Mouse (Mus musculus) gastrocnemius, postnatal 10 days (tissue): ENCODE measurements around the gene Lrrc63. TPM values are rescaled to one million over a fixed set of nuclear protein-coding genes. Genes with fewer than 3 reads are reported as not detected.

Source experiments
- DNase-seq: peaks from one replicate; pipeline ENCODE4 v3.0.0; 2021; ENCODE audit warnings: mixed read lengths
- total RNA-seq, 2 experiments: library from RNA; stranded (reverse); gene quantifications; 2 replicates each; pipeline ENCODE4 v1.2.3; 2021

Gene Lrrc63
- total RNA-seq, 2 experiments from 2014 or later, result not detected

DNA sequence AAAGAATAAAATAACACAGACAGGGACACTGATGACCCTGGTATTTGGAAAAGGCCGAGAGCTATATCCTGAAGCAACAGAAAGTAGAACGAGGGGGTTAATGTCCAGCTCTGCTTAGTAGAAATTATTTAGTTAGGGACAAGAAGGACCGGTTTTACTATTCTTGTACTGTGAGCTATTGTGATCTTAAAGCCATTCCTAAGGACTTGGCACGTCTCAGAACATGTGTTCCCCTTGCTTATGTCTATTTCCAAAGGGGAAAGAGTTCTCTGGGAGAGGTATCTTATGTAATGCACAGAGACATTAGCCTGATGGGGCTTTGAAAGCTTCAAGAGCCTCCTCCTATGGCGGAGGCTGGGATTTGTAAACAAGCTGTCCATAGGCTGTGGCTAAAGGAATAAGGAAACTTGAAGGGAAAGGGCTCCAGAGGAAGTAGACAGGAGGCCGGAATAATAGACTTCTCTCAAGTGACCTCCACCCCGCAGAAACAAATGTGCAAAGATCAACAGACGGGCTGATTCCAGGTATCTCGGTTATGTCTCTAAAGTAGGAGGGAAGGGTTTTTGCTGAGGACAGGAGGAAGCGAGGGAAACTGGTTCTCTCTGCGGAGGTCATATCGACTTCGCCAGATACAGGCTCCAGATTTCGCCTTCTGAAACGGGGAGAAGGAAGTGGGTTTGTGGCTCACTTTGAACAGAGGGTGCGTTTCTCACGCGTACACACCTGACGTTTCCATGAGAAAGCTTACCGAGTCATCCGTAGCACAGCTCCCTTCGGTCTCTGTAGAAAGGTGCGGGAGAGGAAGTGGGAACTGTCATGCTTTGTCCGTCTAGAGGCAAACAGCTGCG lies 5.7 kb upstream of the Lrrc63 start:
- no peak for DNase-seq

DNA sequence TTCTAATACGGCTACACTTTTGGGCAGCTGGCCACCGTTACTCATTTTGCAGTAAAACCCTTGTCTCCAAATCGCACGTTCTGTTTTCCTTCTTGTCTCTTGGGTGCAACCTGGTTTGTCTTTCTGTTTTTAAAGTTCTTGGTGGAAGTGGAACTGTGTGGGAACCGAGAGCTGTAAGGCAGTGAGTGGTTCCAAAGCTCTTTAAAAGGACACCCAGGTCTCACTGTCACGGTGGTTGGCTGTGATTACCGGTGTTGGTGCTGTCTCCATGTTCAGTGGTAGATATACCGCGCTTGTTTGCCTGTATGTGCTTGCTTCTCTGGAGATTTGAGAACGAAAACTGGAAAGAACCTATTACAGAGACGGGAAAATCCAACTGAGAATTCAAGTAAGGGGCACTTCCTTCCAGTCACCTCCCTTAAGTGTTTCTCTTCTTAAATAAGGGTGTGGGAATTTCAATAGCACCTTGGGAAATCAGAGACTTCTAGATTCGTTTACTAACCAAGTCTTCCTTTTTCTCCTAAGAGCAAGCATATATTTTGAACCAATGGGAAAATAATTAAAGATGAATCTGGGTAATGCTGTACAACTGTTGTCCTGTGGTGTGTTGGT lies 749 bp upstream of the Lrrc63 start:
- no peak for DNase-seq

DNA sequence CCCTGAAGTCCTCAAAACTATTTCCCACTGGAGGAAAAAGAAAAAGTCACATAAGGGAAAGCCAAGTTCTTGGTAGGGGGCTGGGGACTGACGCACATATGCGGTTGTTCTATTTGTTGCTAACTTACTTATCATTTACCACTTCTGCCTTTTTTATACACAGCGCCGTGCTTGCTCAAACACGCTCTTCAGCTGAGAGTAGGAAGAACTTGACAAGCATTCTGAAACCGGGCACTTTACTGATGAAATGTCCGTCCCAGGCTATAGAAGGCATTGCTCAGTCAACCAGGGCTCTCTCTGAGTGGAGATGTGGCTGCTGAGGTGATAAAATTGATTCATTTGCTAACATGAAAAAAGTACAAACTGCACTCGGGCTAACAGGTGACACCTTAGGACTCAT lies 9.0 kb downstream of the Lrrc63 start:
- no peak for DNase-seq

DNA sequence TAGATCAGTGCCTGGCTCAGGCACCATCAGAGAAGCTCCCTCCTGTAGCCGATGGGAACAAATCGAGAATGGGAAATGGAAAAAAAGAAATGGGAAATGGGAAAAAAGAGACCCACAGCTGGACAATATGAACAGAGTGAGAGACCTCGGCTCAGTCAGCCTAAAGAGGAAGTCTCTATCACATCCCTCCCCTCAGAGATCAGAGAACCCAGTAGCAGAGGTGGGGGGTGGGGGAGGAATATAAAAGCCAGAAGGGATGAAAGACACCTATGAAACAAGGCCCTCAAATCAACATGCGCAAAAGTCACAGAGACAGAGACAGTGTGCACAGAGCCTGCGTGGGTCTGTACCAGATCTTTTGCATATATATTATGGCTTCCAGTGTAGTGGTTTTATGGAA lies 27.7 kb downstream of the Lrrc63 start:
- DNase-seq, result no peak

DNA sequence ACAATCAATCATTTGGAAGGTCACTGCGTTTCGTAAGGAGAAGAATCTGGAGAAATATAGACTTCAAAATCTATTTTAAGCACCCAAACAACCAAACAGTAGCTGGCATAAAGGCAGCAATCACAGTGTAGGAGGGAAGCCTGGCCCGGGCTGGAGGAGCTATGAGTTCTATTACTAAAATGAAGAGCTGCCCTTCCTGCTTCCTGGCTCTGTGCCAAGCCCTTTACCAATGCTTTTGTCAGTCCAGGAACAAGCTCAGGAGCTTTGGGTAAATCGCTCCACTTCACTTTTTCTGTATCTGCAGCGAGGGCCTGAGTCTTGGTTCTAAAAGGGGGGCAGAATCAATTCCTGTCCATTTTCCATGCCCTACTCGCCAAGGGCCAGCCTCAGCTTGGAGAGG lies 52.7 kb downstream of the Lrrc63 start:
- DNase-seq, result no peak

DNA sequence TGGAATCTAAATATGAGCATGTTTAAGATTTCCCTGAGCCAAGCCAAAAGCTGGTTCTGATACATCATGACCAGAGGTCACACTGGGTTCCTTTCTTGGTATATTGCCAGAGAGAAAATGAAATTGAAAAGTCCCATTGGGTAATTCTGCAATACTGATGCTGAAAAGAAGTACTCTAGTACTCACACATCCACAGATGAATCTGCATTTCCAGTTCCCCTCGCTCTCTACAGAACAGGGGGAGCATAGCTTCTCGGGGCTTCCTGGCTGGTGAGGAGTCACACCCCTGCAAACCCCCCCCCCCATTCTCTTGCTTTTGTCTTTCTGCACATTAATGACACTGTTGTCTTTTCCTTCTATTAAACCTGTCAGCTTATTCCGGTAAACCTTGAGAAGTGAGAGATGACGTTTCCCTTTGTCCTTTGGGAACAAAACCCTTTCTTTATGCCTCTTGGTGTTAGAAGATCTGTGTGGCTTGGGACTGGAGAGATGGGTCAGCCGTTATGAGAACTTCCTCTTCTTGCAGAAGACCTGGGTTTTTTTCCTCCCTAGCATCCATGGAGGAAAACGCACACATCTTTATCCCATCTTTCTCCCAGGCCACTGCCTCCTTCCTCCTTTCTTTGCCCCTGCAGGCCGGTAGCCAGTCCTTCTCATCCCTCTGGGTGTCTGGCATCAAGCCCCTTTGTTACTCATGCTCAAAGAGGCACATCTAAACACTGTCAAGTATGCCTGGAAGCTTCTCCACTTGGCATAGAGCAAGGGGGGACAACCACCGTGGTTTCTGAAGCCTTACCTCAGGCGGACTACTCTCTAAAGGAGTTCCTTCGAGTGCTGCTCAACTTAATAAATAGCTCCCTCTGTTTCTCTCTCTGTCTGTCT lies 55.1 kb downstream of the Lrrc63 start:
- no peak for DNase-seq

DNA sequence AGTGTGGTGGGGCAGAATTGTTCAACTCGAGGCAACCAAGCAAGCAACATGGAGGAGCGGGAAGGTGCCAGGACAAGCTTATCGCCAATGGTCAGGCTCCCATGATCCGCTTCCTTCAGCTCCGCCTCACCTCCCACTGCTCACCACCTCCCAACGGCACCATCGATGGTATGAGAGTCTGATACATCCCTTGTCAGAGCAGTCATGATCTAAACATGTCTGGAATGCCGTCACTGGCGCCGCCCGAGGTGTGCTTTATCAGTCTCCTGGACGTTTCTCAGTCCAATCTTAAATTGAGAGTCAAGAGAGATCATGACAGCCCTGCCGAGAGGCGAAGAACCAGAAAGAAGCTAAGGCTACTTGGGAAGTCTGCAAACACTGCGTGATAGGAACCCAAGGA lies 59.6 kb downstream of the Lrrc63 start:
- no peak for DNase-seq

DNA sequence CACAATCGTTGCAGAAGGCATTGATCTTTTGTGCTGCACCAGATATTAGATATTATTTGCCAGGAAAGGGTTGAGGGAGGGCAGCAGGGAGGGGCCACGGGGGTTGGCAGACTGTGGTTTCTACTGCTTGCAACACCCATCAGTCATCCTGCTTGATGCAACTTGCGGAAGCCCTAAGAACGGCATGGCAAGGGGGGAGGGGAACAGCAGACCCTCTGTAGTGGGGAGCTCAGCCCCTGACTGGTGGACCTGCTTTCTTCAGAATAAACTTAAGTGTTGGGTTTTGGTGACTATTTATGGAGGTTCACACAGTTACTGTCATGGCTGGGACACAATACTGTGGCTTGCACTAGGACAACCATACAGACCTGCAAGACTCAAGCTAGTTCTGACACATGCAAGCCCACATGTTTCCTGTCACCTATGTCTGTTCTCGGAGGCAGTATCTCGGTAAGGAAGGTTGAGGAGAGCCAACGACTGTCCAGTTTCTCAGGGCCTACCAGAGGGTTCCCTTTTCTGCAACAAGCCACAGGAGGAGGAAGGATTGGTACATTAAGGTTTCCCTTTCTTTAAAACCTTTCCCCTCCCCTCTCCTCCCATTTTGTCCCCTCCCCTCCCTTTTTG lies 61.2 kb downstream of the Lrrc63 start:
- DNase-seq, result no peak

DNA sequence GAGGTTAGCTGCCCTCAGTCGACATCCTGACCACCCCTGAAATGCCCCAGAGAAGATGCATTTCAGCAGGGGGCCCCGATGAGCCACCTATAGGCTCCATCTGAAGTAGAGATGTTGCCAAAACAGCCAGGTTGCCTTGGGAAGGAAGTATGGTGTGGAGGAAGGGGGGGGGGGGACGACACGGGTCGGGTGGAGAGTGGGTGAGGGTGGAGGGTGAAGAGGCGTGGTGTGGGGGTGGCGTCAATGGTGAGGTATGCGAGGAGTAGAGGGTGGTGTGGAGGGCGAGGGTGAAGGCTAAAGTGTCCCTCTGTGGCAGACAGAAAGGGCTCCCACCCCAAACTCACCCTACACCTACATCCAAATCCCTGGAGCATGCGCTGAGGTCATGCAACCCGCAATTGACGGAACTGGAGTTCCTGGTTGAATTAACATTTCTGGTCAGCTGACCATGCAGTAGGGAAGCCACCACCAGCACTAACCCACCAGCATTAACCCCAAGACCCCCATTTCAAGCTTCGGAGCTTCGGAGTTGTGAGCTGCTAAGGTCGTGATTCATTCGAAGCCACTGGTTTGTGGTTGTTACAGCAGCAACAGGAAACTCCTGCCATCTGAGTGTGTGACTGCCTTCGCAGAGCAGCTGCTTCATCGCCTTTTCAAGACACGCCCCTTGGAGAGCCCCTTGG lies 62.1 kb downstream of the Lrrc63 start:
- DNase-seq, result no peak

DNA sequence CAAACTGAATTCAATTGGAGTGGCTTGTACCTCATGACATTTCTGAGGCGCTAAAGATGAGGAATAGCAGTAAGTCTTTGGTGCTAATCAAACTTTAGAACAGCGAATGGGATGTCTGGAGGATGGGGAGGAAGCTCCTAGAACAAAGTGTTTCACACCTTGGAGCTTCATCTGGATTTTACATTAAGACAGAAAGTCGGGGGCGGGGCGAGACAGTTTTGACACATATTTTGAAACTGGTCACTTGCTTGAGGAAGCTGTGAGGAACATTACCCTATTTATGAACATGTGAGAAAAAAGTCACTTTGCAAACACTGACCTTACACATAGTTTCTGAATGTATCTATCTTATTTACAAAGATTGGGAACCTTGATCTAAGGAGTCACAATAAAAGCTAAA lies 65.5 kb downstream of the Lrrc63 start:
- DNase-seq, result no peak

DNA sequence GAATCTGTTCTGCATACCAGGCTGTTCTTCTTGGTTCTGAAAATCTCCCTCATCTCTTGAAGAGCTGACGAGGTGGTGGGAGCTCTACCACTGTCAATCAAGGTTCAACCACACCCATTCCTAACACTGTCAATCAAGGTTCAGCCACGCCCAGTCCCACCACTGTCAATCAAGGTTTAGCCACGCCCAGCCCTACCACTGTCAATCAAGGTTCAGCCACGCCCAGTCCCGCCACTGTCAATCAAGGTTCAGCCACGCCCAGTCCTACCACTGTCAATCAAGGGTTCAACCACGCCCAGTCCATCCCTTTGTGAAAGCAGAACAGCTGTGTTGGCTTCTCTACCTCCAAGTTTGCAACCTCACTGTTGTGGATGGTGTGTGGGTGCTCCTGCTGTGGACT lies 66.2 kb downstream of the Lrrc63 start:
- no peak for DNase-seq

DNA sequence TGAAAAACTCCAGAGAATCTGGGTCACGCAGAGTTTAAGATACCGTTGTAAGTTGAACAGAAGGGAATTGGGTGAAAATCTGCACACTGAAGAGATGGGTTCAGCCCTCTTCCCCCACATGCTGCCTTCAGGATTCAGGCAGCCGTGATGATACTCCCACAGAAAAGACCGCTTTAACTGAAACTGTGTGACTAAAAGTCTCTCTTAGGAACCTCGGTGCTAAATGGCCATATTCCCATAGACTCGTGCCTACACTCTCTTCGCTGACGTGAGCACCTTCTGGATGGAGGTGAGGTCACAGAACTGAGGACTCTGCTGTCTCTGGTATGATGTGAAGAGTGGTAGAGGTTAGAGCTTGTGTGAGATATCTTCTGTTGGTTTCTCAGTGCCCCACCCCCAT lies 66.7 kb downstream of the Lrrc63 start:
- DNase-seq, result no peak

DNA sequence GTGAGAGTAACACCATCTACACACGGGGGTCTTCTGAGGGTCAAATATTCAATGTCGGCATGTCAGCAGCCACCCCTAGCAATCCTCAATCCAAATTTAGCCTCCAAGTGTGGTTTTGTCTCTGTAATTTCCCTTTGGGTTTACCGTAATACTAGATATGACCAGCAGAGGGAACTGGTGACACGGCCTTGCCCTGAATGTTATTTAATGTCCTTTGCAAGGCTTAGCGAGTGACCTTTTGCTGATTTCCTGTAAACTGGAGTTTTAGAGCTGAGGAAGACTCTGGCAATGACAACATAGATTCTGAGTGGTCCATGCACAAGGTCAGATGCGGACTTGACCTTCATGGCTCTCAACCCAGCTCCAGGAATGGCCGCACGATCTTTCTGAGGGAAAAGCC lies 70.1 kb downstream of the Lrrc63 start:
- no peak for DNase-seq

DNA sequence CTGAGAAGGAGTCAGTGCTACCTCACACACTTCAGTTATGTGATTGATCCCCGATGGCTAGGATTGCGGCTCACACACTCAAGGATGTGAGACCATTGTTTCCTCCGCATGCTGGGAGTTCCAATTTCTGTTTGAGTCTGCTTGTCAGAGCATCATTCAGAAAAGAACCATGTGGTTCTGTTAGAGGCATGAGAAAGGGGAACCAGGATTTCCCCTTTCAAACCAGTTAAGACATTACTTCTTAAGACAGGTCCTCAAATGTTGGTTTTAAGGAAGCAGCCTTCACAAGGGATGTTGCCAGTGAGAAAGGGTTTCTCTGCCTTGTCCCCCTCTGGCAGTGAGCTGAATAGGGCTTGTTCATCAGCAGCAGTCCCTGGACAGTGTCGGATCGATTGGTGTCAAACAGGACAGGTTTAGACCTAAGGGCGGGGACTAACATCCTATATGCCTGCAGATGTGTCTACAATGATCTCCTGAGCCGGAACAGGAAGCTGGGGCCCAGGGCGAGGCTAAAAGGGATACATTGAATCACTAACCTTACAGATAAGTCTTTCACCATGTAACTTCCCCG lies 73.7 kb downstream of the Lrrc63 start:
- DNase-seq, result no peak

DNA sequence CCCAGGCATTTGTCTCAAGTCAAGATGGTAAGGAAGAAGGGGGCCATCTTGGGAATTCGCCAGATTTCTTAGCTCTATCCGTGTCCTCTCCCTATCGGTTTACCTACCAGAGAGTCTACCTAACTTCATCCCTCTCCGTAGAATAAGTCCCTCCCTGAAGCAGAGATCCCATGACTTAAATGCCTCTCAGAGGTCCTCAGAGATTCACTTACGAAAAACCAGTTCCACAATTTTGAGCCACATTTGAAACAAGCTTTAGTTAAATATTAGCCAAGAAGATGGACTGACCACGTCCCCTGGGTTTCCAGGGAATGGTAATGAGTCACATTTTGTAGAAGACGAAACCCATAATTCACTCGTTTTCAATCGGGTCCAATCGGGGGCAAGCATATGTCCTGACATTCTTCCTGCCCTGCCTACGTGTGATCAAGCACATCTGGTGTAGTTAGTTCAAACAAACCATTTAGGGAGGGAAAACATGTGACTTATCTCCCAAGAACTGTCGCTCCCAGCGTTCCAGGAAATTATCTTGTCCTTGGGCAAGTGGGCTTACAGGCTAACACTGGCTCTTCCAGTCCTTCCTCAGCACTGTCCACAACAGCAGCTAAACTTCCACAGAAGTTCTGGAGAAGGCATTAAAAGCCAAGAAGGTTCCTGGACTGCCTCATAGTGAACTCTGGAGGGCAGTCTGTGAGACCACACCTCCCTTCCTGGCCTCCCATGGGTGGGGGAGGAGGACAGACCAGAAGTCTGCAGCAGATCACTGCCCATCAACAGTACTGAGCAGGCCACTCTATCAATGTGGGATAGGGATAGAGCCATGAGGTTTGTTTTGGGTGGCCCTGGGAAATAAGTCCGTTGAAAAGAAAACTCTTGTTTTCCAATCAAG lies 76.0 kb downstream of the Lrrc63 start:
- no peak for DNase-seq

DNA sequence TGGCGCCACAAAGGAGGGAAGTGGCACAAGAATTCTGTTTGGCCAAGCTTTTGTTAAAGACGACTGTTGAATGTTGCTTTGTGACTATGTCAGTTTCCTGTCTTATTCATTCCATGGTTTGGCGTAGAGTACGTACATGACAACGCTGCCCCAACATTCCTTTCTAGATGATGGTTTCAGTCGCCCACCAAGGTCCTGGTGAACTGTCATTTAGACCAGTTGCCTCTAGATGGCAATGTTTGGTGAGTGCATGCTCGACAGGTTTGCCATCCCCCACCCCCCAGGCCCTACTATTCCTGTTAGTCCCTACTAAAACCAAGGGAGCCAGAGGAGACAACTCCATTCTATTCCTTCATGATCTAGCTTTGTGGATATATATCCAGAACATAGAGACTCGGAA lies 78.2 kb downstream of the Lrrc63 start:
- DNase-seq, result no peak

DNA sequence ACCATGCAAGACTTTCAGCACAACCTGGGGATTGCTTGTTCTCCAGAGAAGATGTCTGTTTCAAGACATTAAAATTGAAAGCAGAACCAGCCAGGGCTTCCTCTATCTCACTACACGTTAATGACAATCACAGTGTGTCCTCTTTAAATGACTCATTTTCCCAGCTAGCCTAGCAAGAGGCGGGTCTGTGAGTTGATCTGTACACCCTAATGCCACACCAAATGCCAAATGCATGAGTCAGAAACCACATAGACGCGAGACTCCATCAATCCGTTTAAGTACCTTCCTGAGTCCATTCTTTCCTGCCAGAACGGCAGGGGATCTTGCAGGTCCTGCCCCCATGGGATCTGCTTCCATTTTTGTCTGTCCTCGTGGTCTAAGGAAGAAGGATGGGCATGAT lies 85.5 kb downstream of the Lrrc63 start:
- DNase-seq, result no peak

DNA sequence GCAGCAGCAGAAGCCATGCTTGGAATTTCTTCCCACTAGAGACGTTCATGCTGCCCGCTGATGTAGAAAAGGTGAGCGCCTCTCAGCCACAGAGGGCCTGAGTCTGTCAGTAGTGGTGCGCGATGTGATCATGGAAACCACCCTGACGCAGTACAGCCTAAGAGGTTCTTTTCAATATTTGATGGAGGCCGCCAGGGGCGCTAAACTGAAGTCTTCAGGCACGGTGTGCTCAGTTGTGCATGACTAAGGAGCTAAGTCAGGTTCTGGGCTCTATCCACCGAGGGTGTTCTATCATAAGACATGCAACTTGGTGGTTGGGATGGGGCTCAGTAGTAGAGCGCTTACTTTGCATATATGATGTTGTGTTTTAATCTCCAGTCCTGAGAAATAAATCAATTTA lies 95.2 kb downstream of the Lrrc63 start:
- no peak for DNase-seq
